Comparison of ENCODE assay signal across 8 mouse cellular contexts in genomic region chr1:183699284-183699683, GRCm38 (mm10).
DNase-seq lines count a peak whose midpoint lies in the region; ATAC-seq and TF ChIP-seq lines count a peak whose summit lies in the region.

No protein-coding gene starts in this region.

- H3K9ac ChIP-seq in hindbrain, postnatal 0 days (replicated peaks; ENCODE audit: low read length) = no peak overlapping the region
- H3K9ac ChIP-seq in liver, postnatal 0 days (replicated peaks) = no peak overlapping the region
- H3K9ac ChIP-seq in hindbrain, embryonic 14.5 days = no peak overlapping the region

- WGBS in hindbrain, embryonic 10.5 days = 82% methylated on average over 11 of the region's 11 CpGs
- WGBS in hindbrain, postnatal 0 days = 83% methylated on average over 11 of the region's 11 CpGs
- 80% methylated on average over 11 of the region's 11 CpGs for WGBS in liver, postnatal 0 days (ENCODE audit: insufficient replicate concordance)
- 86% methylated on average over 11 of the region's 11 CpGs for WGBS in hindbrain, embryonic 14.5 days

- H3K4me2 ChIP-seq in hindbrain, postnatal 0 days (ENCODE audit: low read depth, low read length) = no peak overlapping the region
- H3K4me2 ChIP-seq in liver, postnatal 0 days (ENCODE audit: low read depth, low read length) = no peak overlapping the region
- H3K4me2 ChIP-seq in hindbrain, embryonic 14.5 days (replicated peaks) = no peak overlapping the region

- no peak for ATAC-seq in hindbrain, postnatal 0 days
- ATAC-seq in liver, postnatal 0 days = no peak
- ATAC-seq in hindbrain, embryonic 14.5 days (ENCODE audit: low FRiP score) = no peak

- no peak overlapping the region for H3K27ac ChIP-seq in hindbrain, embryonic 10.5 days
- no peak overlapping the region for H3K27ac ChIP-seq in hindbrain, postnatal 0 days
- no peak overlapping the region for H3K27ac ChIP-seq in liver, postnatal 0 days (ENCODE audit: low read depth)
- H3K27ac ChIP-seq in hindbrain, embryonic 14.5 days = no peak overlapping the region

- no peak for TF ChIP-seq EP300 in liver, postnatal 0 days (IDR thresholded peaks at IDR 0.05; ENCODE audit: low read depth)

- no peaks in the 10 kb centered on the region for H3K4me1 ChIP-seq in hindbrain, embryonic 10.5 days (replicated peaks)
- H3K4me1 ChIP-seq in hindbrain, postnatal 0 days (ENCODE audit: insufficient read depth, low read length) = no peaks in the 10 kb centered on the region
- H3K4me1 ChIP-seq in liver, postnatal 0 days (ENCODE audit: insufficient read depth) = no peaks in the 10 kb centered on the region
- no peaks in the 10 kb centered on the region for H3K4me1 ChIP-seq in hindbrain, embryonic 14.5 days (replicated peaks; ENCODE audit: control insufficient read depth, insufficient read depth, low read length)

- no peak overlapping the region for H3K4me3 ChIP-seq in hindbrain, embryonic 10.5 days
- H3K4me3 ChIP-seq in hindbrain, postnatal 0 days (ENCODE audit: low read length) = no peak overlapping the region
- H3K4me3 ChIP-seq in liver, postnatal 0 days (ENCODE audit: low read depth, low read length) = no peak overlapping the region
- H3K4me3 ChIP-seq in hindbrain, embryonic 14.5 days (replicated peaks; ENCODE audit: low read length) = no peak overlapping the region

- no peaks in the 10 kb centered on the region for H3K27me3 ChIP-seq in hindbrain, embryonic 10.5 days (ENCODE audit: insufficient read depth, poor library complexity, severe bottlenecking)
- H3K27me3 ChIP-seq in hindbrain, postnatal 0 days (ENCODE audit: insufficient read depth, low read length) = no peaks in the 10 kb centered on the region
- H3K27me3 ChIP-seq in liver, postnatal 0 days (ENCODE audit: insufficient read depth, low read length) = no peaks in the 10 kb centered on the region
- no peaks in the 10 kb centered on the region for H3K27me3 ChIP-seq in hindbrain, embryonic 14.5 days (ENCODE audit: control insufficient read depth, insufficient read depth, low read length)

- H3K9me3 ChIP-seq in hindbrain, embryonic 10.5 days = no peaks in the 10 kb centered on the region
- H3K9me3 ChIP-seq in hindbrain, postnatal 0 days (ENCODE audit: low read length) = no peaks in the 10 kb centered on the region
- H3K9me3 ChIP-seq in liver, postnatal 0 days (ENCODE audit: low read length) = no peaks in the 10 kb centered on the region
- no peaks in the 10 kb centered on the region for H3K9me3 ChIP-seq in hindbrain, embryonic 14.5 days (ENCODE audit: control insufficient read depth, low read length)

- no peaks in the 10 kb centered on the region for H3K36me3 ChIP-seq in hindbrain, embryonic 10.5 days
- H3K36me3 ChIP-seq in hindbrain, postnatal 0 days (ENCODE audit: insufficient read depth, low read length) = no peaks in the 10 kb centered on the region
- H3K36me3 ChIP-seq in liver, postnatal 0 days (replicated peaks; ENCODE audit: insufficient read depth, low read length) = no peaks in the 10 kb centered on the region
- H3K36me3 ChIP-seq in hindbrain, embryonic 14.5 days (replicated peaks; ENCODE audit: control insufficient read depth, insufficient read depth) = no peaks in the 10 kb centered on the region

- TF ChIP-seq CTCF in hindbrain, postnatal 0 days (IDR thresholded peaks at IDR 0.05; ENCODE audit: low read depth) = no peak; the same call in 1 of the 2 replicates
- peak; percentile 39 for TF ChIP-seq CTCF in liver, postnatal 0 days (IDR thresholded peaks at IDR 0.05; ENCODE audit: low read depth)

- DNase-seq in hindbrain, embryonic 10.5 days (ENCODE audit: low spot score) = peak; percentile 8
- no peak for DNase-seq in hindbrain, postnatal 0 days (ENCODE audit: low spot score)
- peak; percentile 68 for DNase-seq in B cell, adult 2 months
- DNase-seq in adrenal gland, postnatal 10 days = peak; percentile 22
- DNase-seq in liver, postnatal 0 days = peak; percentile 24
- DNase-seq in thymus, postnatal 10 days (ENCODE audit: low spot score in 2 of 2) = peak; percentile 5 to 50
- DNase-seq in hindbrain, embryonic 14.5 days (ENCODE audit: low spot score) = no peak
- no peak for DNase-seq in heart, postnatal 4 days

Comparison
In these comparisons a context has a peak if more than half of its experiments do, and no peak if none do; other contexts are left out.
1. DNase-seq: peak in hindbrain, embryonic 10.5 days (single experiment), B cell, adult 2 months (2 of 2), adrenal gland, postnatal 10 days (single experiment), liver, postnatal 0 days (single experiment) and thymus, postnatal 10 days (2 of 2); none in hindbrain, postnatal 0 days (single experiment), hindbrain, embryonic 14.5 days (single experiment) and heart, postnatal 4 days (single experiment).